Mouse (Mus musculus): ENCODE measurements around the gene Gm10300. TPM values are rescaled to one million over a fixed set of nuclear protein-coding genes. Genes with fewer than 3 reads are reported as not detected.
A peak's percentile ranks its signal among the peaks of the same experiment; 100 is the strongest.

The Gm10300 gene
- total and polyA plus RNA-seq, 3 experiments = 0.08 TPM; not detected in 2

GRCm38 (mm10) chr4:132079555-132080275, 5.2 kb downstream of the Gm10300 start:
- no peak overlapping the region for H3K4me3 ChIP-seq (replicated peaks in 1 of 3; ENCODE audit: low read depth in 2 of 3, low read length in 2 of 3, poor library complexity in 1 of 3)
- H3K4me2 ChIP-seq (ENCODE audit: insufficient read depth, low read depth, poor library complexity, severe bottlenecking) = 0 out of 2 replicates have a peak overlapping the region, but pooled peaks have one; percentile 42
- no peak overlapping the region for H3K27ac ChIP-seq (ENCODE audit: insufficient read depth, low read depth)
- dilution Hi-C loops (cut with MboI; ENCODE audit: extremely low pct_ligation_motif_present, extremely low pct_unique_long_range_greater_than_20kb, low sequenced_read_pairs) (no loop called here), in situ Hi-C loops (cut with MboI; ENCODE audit: low pct_ligation_motif_present, low pct_unique_long_range_greater_than_20kb, low sequenced_read_pairs) (loop anchor here (5.0 to 25.0 kb wide), 3 partner anchors 92 to 433 kb away; partner anchors contain the start of gene Sesn2)
- H3K79me2 ChIP-seq (replicated peaks; ENCODE audit: control insufficient read depth, extremely low read depth, insufficient read depth, poor library complexity, severe bottlenecking) = no peaks in the 10 kb centered on the region
- H3K36me3 ChIP-seq (replicated peaks in 1 of 2; ENCODE audit: control insufficient read depth in 1 of 2, insufficient read depth in 1 of 2, low read length in 1 of 2) = no peaks in the 10 kb centered on the region
- H3K4me1 ChIP-seq (ENCODE audit: control insufficient read depth in 1 of 2, insufficient read depth in 2 of 2) = peaks cover 4 to 27% of the 10 kb centered on the region in 2 experiments
- DNase-seq (ENCODE audit: extremely low read depth) = peak; percentile 62
- no peak for TF ChIP-seq EP300 (IDR thresholded peaks at IDR 0.05; ENCODE audit: low read length)
- no peak for TF ChIP-seq MXI1 (IDR thresholded peaks at IDR 0.05; ENCODE audit: low read depth, low read length)
- TF ChIP-seq RCOR1 (conservative IDR thresholded peaks at IDR 0.05; ENCODE audit: low read depth, low read length) = no peak
- no peak for TF ChIP-seq JUND (conservative IDR thresholded peaks at IDR 0.05; ENCODE audit: low read depth, low read length)
- TF ChIP-seq TCF12 (IDR thresholded peaks at IDR 0.05; ENCODE audit: low read depth, low read length) = no peak
- TF ChIP-seq CTCF (conservative IDR thresholded peaks at IDR 0.05 in 1 of 2, IDR thresholded peaks at IDR 0.05 in 1 of 2; ENCODE audit: low read depth in 2 of 2, low read length in 2 of 2) = peak; percentile 56 to 95
- no peak for TF ChIP-seq GABPA (IDR thresholded peaks at IDR 0.05; ENCODE audit: insufficient replicate concordance, low read depth, low read length)
- no peak for TF ChIP-seq USF1 (IDR thresholded peaks at IDR 0.05; ENCODE audit: low read depth, low read length)
- peak; percentile 94 for TF ChIP-seq RAD21 (IDR thresholded peaks at IDR 0.05; ENCODE audit: low read depth, low read length)
- TF ChIP-seq CHD1 (IDR thresholded peaks at IDR 0.05; ENCODE audit: low read depth, low read length) = no peak
- no peak for TF ChIP-seq IRF4 (IDR thresholded peaks at IDR 0.05; ENCODE audit: low read depth, low read length)
- peak; percentile 99 for TF ChIP-seq ZNF384 (IDR thresholded peaks at IDR 0.05; ENCODE audit: low read depth, low read length)
- TF ChIP-seq ZMIZ1 (IDR thresholded peaks at IDR 0.05; ENCODE audit: low read depth, low read length) = no peak
- peak; percentile 31; the same call in 1 of the 2 replicates for TF ChIP-seq SIN3A (IDR thresholded peaks at IDR 0.05; ENCODE audit: low read length)
- no peak for TF ChIP-seq POLR2A (IDR thresholded peaks at IDR 0.05; ENCODE audit: low read depth, low read length)
- no peak for TF ChIP-seq HCFC1 (IDR thresholded peaks at IDR 0.05; ENCODE audit: low read depth, low read length)
- TF ChIP-seq ZC3H11A (IDR thresholded peaks at IDR 0.05; ENCODE audit: low read depth, low read length) = 0 out of 2 replicates have a peak, but pooled peaks have one; percentile 40
- TF ChIP-seq NELFE (IDR thresholded peaks at IDR 0.05; ENCODE audit: low read depth, low read length) = no peak
- TF ChIP-seq CHD2 (IDR thresholded peaks at IDR 0.05; ENCODE audit: low read length) = no peak
- peak; percentile 65; the same call in 1 of the 2 replicates for TF ChIP-seq MAZ (IDR thresholded peaks at IDR 0.05; ENCODE audit: low read depth, low read length)
- no peak for TF ChIP-seq POLR2AphosphoS2 (IDR thresholded peaks at IDR 0.05; ENCODE audit: low read depth, low read length)
- no peak for TF ChIP-seq ELF1 (IDR thresholded peaks at IDR 0.05; ENCODE audit: low read depth, low read length)
- TF ChIP-seq UBTF (IDR thresholded peaks at IDR 0.05; ENCODE audit: low read depth, low read length) = no peak
- TF ChIP-seq MEF2A (IDR thresholded peaks at IDR 0.05; ENCODE audit: borderline replicate concordance, low read depth, low read length) = no peak
- TF ChIP-seq PAX5 (IDR thresholded peaks at IDR 0.05; ENCODE audit: low read length) = no peak
- no peak for TF ChIP-seq JUN (IDR thresholded peaks at IDR 0.05; ENCODE audit: insufficient read depth, low read depth, low read length)
- no peak for TF ChIP-seq MAFK (IDR thresholded peaks at IDR 0.05; ENCODE audit: insufficient replicate concordance, low read length)
- no peak for TF ChIP-seq ETS1 (conservative IDR thresholded peaks at IDR 0.05; ENCODE audit: low read depth, low read length)
- TF ChIP-seq KAT2A (IDR thresholded peaks at IDR 0.05; ENCODE audit: insufficient replicate concordance, low read length) = no peak
- TF ChIP-seq USF2 (conservative IDR thresholded peaks at IDR 0.05; ENCODE audit: low read depth, low read length) = no peak
- no peak for TF ChIP-seq E2F4 (IDR thresholded peaks at IDR 0.05; ENCODE audit: insufficient replicate concordance, low read depth, low read length)
- TF ChIP-seq BHLHE40 (IDR thresholded peaks at IDR 0.05; ENCODE audit: low read depth, low read length) = no peak
- TF ChIP-seq TBP (conservative IDR thresholded peaks at IDR 0.05; ENCODE audit: low read depth, low read length) = no peak
- TF ChIP-seq MYC (IDR thresholded peaks at IDR 0.05; ENCODE audit: low read depth, low read length) = no peak
- no peak for TF ChIP-seq ZKSCAN1 (IDR thresholded peaks at IDR 0.05; ENCODE audit: borderline replicate concordance, low read depth, low read length)
- no peak for TF ChIP-seq NRF1 (IDR thresholded peaks at IDR 0.05; ENCODE audit: low read depth, low read length)
- no peak for TF ChIP-seq MAX (IDR thresholded peaks at IDR 0.05; ENCODE audit: low read length)
- TF ChIP-seq SMC3 (IDR thresholded peaks at IDR 0.05; ENCODE audit: low read depth, low read length) = peak; percentile 88
- H3K27me3 ChIP-seq (replicated peaks) = no peaks in the 10 kb centered on the region
- no peak overlapping the region for H3K9ac ChIP-seq (ENCODE audit: insufficient read depth, low read depth)
- no peaks in the 10 kb centered on the region for H3K9me3 ChIP-seq (replicated peaks; ENCODE audit: low read length)

Data from CH12.LX (cell line).